Mouse (Mus musculus): ENCODE data around the gene Fer1l4. TPM values are rescaled to one million over a fixed set of nuclear protein-coding genes. Genes with fewer than 3 reads are reported as not detected.
A peak's percentile ranks its signal among the peaks of the same experiment; 100 is the strongest.

The Fer1l4 gene
- polyA plus RNA-seq, 1 experiment from 2014 or later = not detected

DNA sequence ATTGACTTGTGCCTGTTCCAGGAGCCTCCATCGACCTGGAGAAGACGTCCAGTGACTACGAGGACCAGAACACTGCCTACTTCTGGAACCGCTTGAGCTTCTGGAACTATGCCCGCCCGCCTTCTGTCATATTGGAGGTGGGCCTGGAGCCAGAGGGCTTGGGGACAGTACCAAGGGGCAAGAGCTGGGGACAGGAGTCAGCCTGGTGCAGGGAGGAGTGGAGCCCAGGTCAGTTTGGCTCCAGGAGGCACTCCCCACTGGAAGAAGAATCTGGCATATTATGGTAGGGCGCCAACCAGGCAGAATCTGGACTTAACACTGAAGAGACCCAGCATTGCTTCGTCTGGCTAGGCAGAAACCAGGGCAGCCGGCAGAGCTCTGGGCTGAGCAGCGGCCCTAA is 15.2 kb upstream of the Fer1l4 start:
- no peak for ATAC-seq (ENCODE audit: insufficient number of reproducible peaks, low FRiP score, low TSS enrichment, low read depth)
- Histone ChIP-seq H3K4me1 (peaks cover 13% of the 10 kb centered on the region), H3K36me3 (peaks cover 45% of the 10 kb centered on the region), H3K27me3 (no peaks in the 10 kb centered on the region), H3K9ac (no peak overlapping the region), H3K27ac (no peak overlapping the region), H3K4me3 (no peak overlapping the region), H3K9me3 (no peaks in the 10 kb centered on the region), H3K4me2 (no peak overlapping the region)
- WGBS = 88% methylated on average over 10 of the region's 10 CpGs

DNA sequence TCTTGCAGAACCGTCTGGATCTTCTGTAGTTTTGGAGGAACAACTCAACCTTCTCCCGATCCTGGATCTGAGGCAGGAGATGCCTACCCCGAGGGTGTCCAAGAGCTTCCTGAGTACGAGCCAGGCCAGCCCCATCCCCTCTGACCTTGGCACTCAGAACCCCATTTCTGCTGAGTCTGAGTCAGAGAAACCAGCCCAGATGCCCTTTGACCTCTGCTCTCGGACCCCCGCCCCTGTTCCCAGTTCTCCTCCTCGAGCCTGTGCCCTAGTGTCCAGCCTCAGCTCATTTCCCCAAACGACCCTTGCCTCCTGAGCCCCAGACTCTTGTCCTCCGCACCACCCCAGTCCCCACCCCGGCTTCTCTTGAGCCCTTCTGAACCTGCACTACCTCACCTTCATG is 13.4 kb upstream of the Fer1l4 start:
- Histone ChIP-seq H3K4me3 (peak overlapping the region; percentile 75), H3K27ac (0 out of 2 replicates have a peak overlapping the region, but pooled peaks have one; percentile 27), H3K36me3 (peaks cover 29% of the 10 kb centered on the region), H3K27me3 (no peaks in the 10 kb centered on the region), H3K4me2 (peak overlapping the region; percentile 95), H3K9me3 (no peaks in the 10 kb centered on the region), H3K9ac (0 out of 2 replicates have a peak overlapping the region, but pooled peaks have one; percentile 65), H3K4me1 (peaks cover 13% of the 10 kb centered on the region)
- ATAC-seq (ENCODE audit: insufficient number of reproducible peaks, low FRiP score, low TSS enrichment, low read depth) = no peak
- WGBS = 30% methylated on average over 10 of the region's 10 CpGs

DNA sequence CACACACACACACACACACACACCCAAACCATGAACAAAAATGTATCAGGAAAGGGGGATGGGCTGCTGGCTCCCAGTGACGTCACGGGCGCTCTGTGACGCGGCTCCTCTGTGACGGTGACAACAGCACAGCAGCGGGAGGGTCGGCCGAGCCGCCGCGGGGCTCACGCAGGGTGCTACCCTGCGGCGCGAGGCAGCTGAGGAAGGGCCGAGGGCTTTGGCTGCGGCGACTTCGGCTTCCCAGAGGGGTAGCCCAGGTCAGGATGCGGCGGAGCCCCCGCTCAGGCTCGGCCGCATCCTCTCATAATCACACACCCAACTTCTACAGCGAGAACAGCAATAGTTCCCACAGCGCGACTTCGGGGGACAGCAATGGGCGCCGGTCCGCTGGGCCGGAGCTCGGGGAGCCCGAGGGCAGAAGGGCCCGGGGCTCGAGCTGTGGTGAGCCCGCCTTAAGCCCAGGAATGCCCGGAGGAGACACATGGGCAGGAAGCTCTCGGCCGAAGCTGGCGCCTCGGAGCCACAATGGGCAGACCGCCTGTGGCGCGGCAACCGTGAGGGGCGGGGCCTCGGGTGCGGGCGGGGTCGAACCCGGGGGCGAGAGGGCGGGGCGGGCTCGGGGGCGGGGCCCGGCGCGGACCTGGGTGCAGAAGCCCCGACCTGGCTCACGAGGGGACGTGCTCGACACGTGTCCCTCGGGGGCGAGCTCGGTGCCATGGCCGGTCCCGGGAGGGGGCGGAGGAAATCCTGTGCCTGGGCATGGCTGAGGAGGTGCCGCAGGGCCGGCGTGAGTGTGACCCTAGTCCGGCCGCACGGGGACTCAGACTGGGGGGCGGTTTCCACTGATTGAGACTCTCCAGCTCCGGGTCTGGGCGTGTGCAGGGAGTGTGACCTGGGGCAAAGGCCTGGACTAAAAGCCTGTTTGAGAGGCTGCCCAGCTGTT is 12.6 kb upstream of the Fer1l4 start, which contains the start of gene Spag4:
Gene Spag4, plus strand, starts transcription at position 77 of the 943 bp plus-strand sequence.
- peak within 1 kb of the TSS; percentile 75 for H3K4me3 ChIP-seq
- no peaks in the 10 kb centered on the region for H3K27me3 ChIP-seq
- peak within 1 kb of the TSS; percentile 95 for H3K4me2 ChIP-seq
- peaks cover 22% of the 10 kb centered on the region for H3K36me3 ChIP-seq
- under 1% methylated on average over 76 of the region's 81 CpGs for WGBS
- peak; percentile 50 for ATAC-seq (ENCODE audit: insufficient number of reproducible peaks, low FRiP score, low TSS enrichment, low read depth)
- peak within 1 kb of the TSS; percentile 72 for H3K27ac ChIP-seq
- H3K9ac ChIP-seq = peak within 1 kb of the TSS; percentile 65
- no peaks in the 10 kb centered on the region for H3K9me3 ChIP-seq
- peaks cover 13% of the 10 kb centered on the region for H3K4me1 ChIP-seq

DNA sequence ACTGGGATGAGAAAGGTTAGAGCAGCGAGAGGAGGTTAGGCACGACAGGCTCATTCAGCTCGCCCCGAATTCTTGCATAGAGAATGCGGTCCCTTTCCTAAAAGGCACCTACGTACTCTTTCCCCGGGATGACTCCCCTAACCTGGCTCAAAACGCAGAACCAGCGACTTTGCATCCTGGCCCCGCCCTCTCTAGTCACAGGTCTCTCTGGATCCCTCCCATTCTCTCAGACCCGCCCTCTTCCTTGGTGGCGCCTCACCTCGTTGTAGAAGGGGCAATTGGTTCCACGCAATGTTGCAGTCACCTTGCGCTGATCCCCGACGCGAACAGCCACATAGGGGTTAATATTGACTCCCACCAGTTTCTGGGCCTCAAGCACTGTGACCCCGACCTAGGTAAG is 4.8 kb downstream of the Fer1l4 start:
- H3K27ac ChIP-seq = no peak overlapping the region
- peaks cover 13% of the 10 kb centered on the region for H3K27me3 ChIP-seq
- no peaks in the 10 kb centered on the region for H3K9me3 ChIP-seq
- peak overlapping the region; percentile 33 for H3K4me2 ChIP-seq
- H3K4me3 ChIP-seq = 0 out of 2 replicates have a peak overlapping the region, but pooled peaks have one; percentile 8
- no peaks in the 10 kb centered on the region for H3K36me3 ChIP-seq
- H3K9ac ChIP-seq = no peak overlapping the region
- WGBS = 7% methylated on average over 19 of the region's 19 CpGs
- ATAC-seq (ENCODE audit: insufficient number of reproducible peaks, low FRiP score, low TSS enrichment, low read depth) = no peak
- peaks cover 4% of the 10 kb centered on the region; the same call in 1 of the 2 replicates for H3K4me1 ChIP-seq

DNA sequence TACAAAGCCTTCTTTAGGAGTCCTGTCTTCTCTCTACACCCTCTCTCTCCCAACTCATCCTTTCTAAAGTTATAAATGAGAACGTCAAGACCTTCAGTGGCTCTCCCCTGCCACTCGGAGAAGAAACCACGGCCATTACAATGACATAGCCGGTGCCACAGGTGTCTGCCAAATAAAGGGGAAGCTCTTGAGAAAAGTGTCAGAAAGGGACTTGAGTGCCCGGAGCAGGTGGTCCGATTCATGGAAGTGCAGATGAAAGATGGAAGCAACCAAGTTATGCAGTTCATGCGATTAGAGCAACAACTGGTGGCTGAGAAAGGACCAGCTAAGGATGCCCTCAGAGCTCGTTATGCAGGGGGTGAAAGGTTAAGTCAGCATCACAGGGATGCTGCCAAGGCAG is 9.8 kb downstream of the Fer1l4 start:
- Histone ChIP-seq H3K36me3 (no peaks in the 10 kb centered on the region), H3K27ac (no peak overlapping the region), H3K4me3 (no peak overlapping the region), H3K4me1 (peaks cover 2% of the 10 kb centered on the region; the same call in 1 of the 2 replicates), H3K9ac (no peak overlapping the region), H3K4me2 (no peak overlapping the region), H3K9me3 (no peaks in the 10 kb centered on the region), H3K27me3 (peaks cover 13% of the 10 kb centered on the region)
- 80% methylated on average over 8 of the region's 8 CpGs for WGBS
- no peak for ATAC-seq (ENCODE audit: insufficient number of reproducible peaks, low FRiP score, low TSS enrichment, low read depth)

DNA sequence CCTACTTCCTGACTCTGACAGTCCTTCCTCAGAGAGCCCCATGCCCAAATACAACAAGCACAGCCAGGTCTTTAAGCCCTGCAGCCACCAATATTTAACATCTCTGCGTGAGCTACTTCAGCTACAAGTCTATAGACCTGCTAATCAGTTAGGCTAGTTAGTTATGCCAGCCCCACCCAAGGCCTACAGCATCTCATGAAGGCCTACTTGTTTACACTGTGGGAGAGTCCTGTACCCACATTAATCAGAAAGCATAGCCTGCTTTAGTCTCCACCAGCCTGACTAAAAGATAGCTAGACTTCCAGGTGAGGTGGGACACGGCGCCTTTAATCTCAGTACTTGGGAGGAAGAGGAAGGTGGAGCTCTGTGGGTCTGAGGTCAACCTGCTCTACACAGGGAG is 13.4 kb downstream of the Fer1l4 start:
- H3K9ac ChIP-seq = no peak overlapping the region
- no peak overlapping the region for H3K27ac ChIP-seq
- ATAC-seq (ENCODE audit: insufficient number of reproducible peaks, low FRiP score, low TSS enrichment, low read depth) = no peak
- no peaks in the 10 kb centered on the region for H3K27me3 ChIP-seq
- 91% methylated on average over 3 of the region's 3 CpGs for WGBS
- H3K36me3 ChIP-seq = no peaks in the 10 kb centered on the region
- no peak overlapping the region for H3K4me2 ChIP-seq
- no peaks in the 10 kb centered on the region for H3K4me1 ChIP-seq
- no peak overlapping the region for H3K4me3 ChIP-seq
- H3K9me3 ChIP-seq = no peaks in the 10 kb centered on the region

DNA sequence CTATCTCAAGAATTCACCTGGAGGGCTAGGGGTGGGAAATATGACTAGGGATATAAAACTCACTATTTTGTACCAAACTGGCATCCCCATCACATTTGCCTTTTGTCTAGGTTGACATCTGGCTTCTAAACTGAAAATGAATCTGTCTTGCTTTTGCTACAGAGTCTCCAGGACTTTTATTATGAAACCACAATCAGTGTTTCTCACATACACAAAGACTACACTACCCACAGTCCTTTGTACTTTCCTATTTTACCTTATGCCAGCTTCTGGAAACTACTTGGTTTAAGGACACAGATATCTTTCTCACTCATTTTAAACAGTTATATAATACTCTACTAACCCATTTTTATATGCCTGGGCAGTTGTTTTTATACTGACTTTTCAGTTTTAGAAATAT is 27.3 kb downstream of the Fer1l4 start:
- no peaks in the 10 kb centered on the region for H3K4me1 ChIP-seq
- H3K27me3 ChIP-seq = no peaks in the 10 kb centered on the region
- no peak overlapping the region for H3K27ac ChIP-seq
- H3K9me3 ChIP-seq = no peaks in the 10 kb centered on the region
- H3K36me3 ChIP-seq = no peaks in the 10 kb centered on the region
- no peak overlapping the region for H3K9ac ChIP-seq
- no peak for ATAC-seq (ENCODE audit: insufficient number of reproducible peaks, low FRiP score, low TSS enrichment, low read depth)
- H3K4me3 ChIP-seq = no peak overlapping the region
- H3K4me2 ChIP-seq = no peak overlapping the region

DNA sequence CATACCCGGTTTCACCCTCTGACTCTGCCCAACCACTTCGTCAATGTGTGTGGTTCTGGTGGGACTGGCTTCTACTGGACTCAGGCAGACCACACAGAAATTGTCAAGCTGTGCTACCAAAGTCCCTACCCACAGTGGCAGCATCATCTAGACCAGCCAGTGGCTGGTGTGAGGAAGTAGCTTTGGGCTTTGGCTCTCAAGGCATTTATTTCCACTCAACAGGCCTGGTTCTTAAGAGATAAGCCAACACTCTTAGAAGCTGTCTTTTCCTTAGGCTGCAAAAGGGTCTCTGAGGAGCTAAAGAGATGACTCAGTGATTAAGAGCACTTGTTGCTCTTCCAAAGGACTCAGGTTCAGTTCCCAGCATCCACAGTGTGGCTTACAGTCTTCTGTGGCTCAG is 31.0 kb downstream of the Fer1l4 start:
- H3K4me1 ChIP-seq = no peaks in the 10 kb centered on the region
- H3K27me3 ChIP-seq = no peaks in the 10 kb centered on the region
- no peak overlapping the region for H3K27ac ChIP-seq
- H3K36me3 ChIP-seq = peaks cover 32% of the 10 kb centered on the region
- WGBS = 81% methylated on average over 2 of the region's 2 CpGs
- no peak overlapping the region for H3K9ac ChIP-seq
- no peaks in the 10 kb centered on the region for H3K9me3 ChIP-seq
- no peak for ATAC-seq (ENCODE audit: insufficient number of reproducible peaks, low FRiP score, low TSS enrichment, low read depth)
- H3K4me3 ChIP-seq = no peak overlapping the region
- H3K4me2 ChIP-seq = no peak overlapping the region

DNA sequence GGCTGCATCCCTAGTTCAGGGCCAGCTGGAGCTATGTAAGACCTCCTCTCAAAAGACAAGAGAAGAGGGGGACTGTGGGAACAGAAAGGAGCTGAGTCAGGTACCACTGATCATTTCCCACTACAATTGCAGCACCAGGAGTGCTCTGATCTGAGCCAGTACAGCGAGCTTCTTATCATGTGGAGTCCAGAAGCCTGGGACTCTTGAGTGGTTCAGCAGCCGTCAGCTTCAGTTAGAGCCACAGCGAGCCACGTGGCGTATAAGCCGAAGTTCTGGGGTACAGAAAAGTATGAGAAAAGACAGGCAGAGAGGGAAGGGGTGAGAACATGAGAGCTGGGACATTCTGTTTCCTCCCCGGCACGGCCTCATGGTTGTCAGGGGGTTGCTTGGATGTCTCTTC is 31.5 kb downstream of the Fer1l4 start:
- Histone ChIP-seq H3K4me3 (no peak overlapping the region), H3K36me3 (peaks cover 37% of the 10 kb centered on the region), H3K4me1 (no peaks in the 10 kb centered on the region), H3K27me3 (no peaks in the 10 kb centered on the region), H3K9me3 (no peaks in the 10 kb centered on the region), H3K4me2 (no peak overlapping the region), H3K27ac (no peak overlapping the region), H3K9ac (no peak overlapping the region)
- WGBS = 89% methylated on average over 8 of the region's 8 CpGs
- ATAC-seq (ENCODE audit: insufficient number of reproducible peaks, low FRiP score, low TSS enrichment, low read depth) = no peak

DNA sequence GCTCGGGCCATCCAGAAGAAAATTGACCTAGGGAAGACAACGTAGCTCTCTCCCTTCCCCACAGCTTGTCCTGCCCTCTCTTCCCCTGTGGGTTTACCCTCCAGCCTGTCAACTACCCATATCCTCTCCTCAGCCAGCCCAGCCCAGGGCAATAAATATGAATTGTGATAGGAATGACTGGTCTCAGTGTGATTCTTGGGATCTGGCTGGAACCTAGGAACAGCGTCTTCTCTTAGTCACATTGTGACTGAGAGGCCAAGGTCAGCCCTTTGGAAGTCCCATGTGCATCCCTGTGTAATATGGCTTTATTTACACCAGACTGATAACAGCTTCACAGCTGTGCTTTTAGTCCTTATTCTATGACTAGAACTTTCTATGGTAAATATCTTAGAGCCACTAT is 34.6 kb downstream of the Fer1l4 start:
- 88% methylated on average over 3 of the region's 3 CpGs for WGBS
- ATAC-seq (ENCODE audit: insufficient number of reproducible peaks, low FRiP score, low TSS enrichment, low read depth) = no peak
- H3K36me3 ChIP-seq = peaks cover 68% of the 10 kb centered on the region

DNA sequence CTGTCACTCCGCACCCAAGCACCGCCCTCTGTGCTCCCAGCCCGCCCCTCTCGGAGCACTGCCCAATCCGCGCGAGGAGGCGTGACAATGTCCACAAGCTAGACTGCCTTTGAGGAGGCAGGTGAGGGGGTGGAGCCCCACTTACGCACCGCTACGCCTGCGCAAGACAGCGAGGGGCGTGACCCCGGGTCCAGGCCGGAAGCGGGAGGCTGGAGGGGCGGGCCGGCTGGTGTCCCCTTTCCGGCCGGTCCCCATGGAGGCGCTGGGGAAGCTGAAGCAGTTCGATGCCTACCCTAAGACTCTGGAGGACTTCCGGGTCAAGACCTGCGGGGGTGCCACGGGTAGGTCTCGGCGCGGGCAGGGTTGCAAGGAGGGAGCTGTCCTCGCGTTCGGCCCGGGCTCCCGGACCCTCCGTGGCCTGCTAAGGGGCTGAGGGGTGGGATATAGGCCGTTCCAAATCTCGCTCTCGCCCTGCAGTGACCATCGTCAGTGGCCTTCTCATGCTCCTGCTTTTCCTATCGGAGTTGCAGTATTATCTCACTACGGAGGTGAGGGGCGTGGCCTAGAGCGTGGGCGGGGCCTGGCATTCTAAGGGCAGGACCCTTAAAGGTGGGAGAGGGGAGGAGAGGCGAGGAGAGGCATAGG is 44.7 kb downstream of the Fer1l4 start, which contains the start of the genes 6430550D23Rik and Ergic3:
Gene 6430550D23Rik, minus strand, starts transcription at position 90 of the 645 bp plus-strand sequence.
Gene Ergic3, plus strand, starts transcription at position 158 of the 645 bp plus-strand sequence.
- Histone ChIP-seq H3K9ac (peak within 1 kb of the TSS; percentile 90), H3K36me3 (peaks cover 33% of the 10 kb centered on the region), H3K4me3 (peak within 1 kb of the TSS; percentile 92), H3K27ac (peak within 1 kb of the TSS; percentile 74), H3K27me3 (no peaks in the 10 kb centered on the region), H3K9me3 (no peaks in the 10 kb centered on the region), H3K4me1 (peaks cover 9% of the 10 kb centered on the region), H3K4me2 (peak within 1 kb of the TSS; percentile 76)
- WGBS = under 1% methylated on average over 42 of the region's 45 CpGs
- peak; percentile 97 for ATAC-seq (ENCODE audit: insufficient number of reproducible peaks, low FRiP score, low TSS enrichment, low read depth)

More for the DNA sequence above, 34.6 kb downstream of the Fer1l4 start:
- Histone ChIP-seq H3K9me3 (no peaks in the 10 kb centered on the region), H3K9ac (no peak overlapping the region), H3K27ac (no peak overlapping the region), H3K4me1 (no peaks in the 10 kb centered on the region), H3K4me3 (no peak overlapping the region), H3K27me3 (no peaks in the 10 kb centered on the region), H3K4me2 (no peak overlapping the region)

DNA sequence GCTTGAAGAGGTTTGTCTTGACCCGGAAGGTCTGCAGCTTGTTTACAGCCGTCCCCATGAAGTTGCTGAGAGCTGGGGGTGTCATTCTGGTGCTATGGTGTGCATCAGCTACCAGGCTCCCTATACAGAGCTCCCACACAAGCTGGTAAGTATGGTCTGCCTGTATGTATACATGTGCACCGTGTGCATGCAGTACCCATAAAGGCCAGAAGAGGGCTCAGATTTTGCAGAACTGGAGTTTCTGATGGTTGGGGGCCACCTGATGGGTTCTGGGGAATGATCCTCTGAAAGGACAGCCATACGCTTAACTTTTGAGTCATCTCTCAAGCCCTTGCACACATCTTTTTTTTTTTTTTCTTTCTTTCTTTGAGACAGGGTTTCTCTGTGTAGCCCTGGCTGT is 47.4 kb downstream of the Fer1l4 start:
- H3K27ac ChIP-seq = no peak overlapping the region
- ATAC-seq (ENCODE audit: insufficient number of reproducible peaks, low FRiP score, low TSS enrichment, low read depth) = no peak

More for the DNA sequence above, 47.4 kb downstream of the Fer1l4 start:
- no peak overlapping the region for H3K4me2 ChIP-seq
- H3K36me3 ChIP-seq = peaks cover 16% of the 10 kb centered on the region
- peaks cover 9% of the 10 kb centered on the region for H3K4me1 ChIP-seq
- WGBS = 88% methylated on average over 4 of the region's 4 CpGs
- no peak overlapping the region for H3K9ac ChIP-seq
- no peak overlapping the region for H3K4me3 ChIP-seq
- H3K9me3 ChIP-seq = no peaks in the 10 kb centered on the region
- H3K27me3 ChIP-seq = no peaks in the 10 kb centered on the region

Measured in limb, embryonic 15.5 days (tissue).